Mouse (Mus musculus) midbrain, embryonic 15.5 days (tissue): ENCODE measurements at regions not wholly inside any gene's neighbourhood (a gene's known extent, or its start where the extent isn't known, plus 50 kb on each side); places are given as distances from the start of the nearest gene placed in this dataset.
"Not testable (repeated sequence)": the region's sequence is repeated elsewhere in the genome, so short reads cannot be mapped to it uniquely, and the experiment has no call there.

Experiments
- ATAC-seq: fragments of 200-750 bp; cut with Nextera tagmentation; replicated peaks from 2 replicates; pipeline ENCODE4 v1.8.0; 2017; ENCODE audit warnings: moderate TSS enrichment
- H3K27ac ChIP-seq: fragments of 300-500 bp; sonication (generic); 2 replicates; pipeline ENCODE4 v1.5.1; 2015; ENCODE audit warnings: mild to moderate bottlenecking, inconsistent platforms
- H3K27me3 ChIP-seq: fragments of 300-500 bp; sonication (generic); replicated peaks from 2 replicates; pipeline ENCODE4 v1.6.1; 2015; ENCODE audit warnings: inconsistent platforms
- H3K36me3 ChIP-seq: fragments of 300-500 bp; sonication (generic); replicated peaks from 2 replicates; pipeline ENCODE4 v1.6.1; 2015; ENCODE audit warnings: inconsistent platforms
- H3K4me1 ChIP-seq: fragments of 300-500 bp; sonication (generic); 2 replicates; pipeline ENCODE4 v1.6.1; 2015; ENCODE audit warnings: inconsistent platforms
- H3K4me2 ChIP-seq: fragments of 300-500 bp; sonication (generic); 2 replicates; pipeline ENCODE4 v1.6.1; 2015; ENCODE audit warnings: inconsistent platforms, mild to moderate bottlenecking, moderate library complexity
- H3K4me3 ChIP-seq: fragments of 300-500 bp; sonication (generic); 2 replicates; pipeline ENCODE4 v1.5.1; 2015; ENCODE audit warnings: mild to moderate bottlenecking, inconsistent platforms
- H3K9ac ChIP-seq: fragments of 300-500 bp; sonication (generic); 2 replicates; pipeline ENCODE4 v1.6.1; 2015; ENCODE audit warnings: mild to moderate bottlenecking, inconsistent platforms
- H3K9me3 ChIP-seq: fragments of 300-500 bp; sonication (generic); 2 replicates; pipeline ENCODE4 v1.6.1; 2016; ENCODE audit warnings: inconsistent platforms
- WGBS: fragments of 180-500 bp; shearing (Covaris S2); methylation state at CpG from one replicate; pipeline ENCODE4 v1.1.7; 2015; ENCODE audit warnings: mixed read lengths; 5-methylcytosine and 5-hydroxymethylcytosine counted together

DNA sequence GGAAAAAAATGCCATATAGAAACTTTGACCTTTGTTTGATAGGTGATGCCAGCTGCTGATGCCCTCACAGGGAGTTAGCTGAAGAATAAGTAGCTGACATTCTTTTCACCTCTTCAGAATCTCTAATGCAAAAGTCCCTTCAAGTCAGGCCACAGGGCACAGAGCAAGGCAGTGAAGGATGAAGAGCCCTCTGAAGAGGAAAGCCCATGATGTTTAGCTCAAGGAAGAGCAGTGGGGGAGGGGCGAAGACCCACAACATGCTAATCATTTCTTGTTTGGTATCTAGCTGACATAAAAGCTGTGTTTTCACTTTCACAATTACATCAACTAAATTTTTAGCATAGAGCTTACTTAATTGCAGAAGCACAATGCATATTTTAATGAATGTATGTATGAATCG lies 1108.4 kb downstream of the Trim52 start:
- ATAC-seq: 0 out of 2 replicates have a peak, but pooled peaks have one; percentile 39
- Histone ChIP-seq H3K4me2 (no peak overlapping the region), H3K4me1 (no peaks in the 10 kb centered on the region), H3K27ac (no peak overlapping the region), H3K9me3 (no peaks in the 10 kb centered on the region), H3K9ac (no peak overlapping the region), H3K4me3 (no peak overlapping the region), H3K27me3 (no peaks in the 10 kb centered on the region), H3K36me3 (no peaks in the 10 kb centered on the region)
- 79% methylated on average over 2 of the region's 2 CpGs for WGBS

DNA sequence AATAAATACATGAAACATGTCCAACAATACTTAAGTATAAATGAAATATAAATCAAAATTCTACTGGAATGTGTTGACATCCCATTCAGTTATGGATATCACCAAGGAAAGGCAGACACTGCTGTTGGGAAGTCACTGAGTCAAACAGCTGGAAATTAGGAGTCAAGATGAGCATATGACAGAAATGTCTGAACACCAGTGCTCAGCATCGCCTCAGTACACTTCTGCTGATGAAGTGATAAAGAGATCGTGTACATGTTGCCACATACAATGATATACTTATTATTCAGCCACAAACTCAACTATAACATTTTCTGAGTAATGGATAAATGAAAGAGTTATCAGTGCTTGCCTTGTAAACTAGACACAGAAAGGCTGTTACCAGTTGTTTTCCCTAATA lies 1158.2 kb downstream of the Trim52 start:
- 90% methylated on average over 2 of the region's 2 CpGs for WGBS
- Histone ChIP-seq H3K9me3 (no peaks in the 10 kb centered on the region), H3K36me3 (no peaks in the 10 kb centered on the region), H3K27me3 (no peaks in the 10 kb centered on the region), H3K9ac (no peak overlapping the region), H3K27ac (no peak overlapping the region), H3K4me3 (no peak overlapping the region), H3K4me2 (no peak overlapping the region), H3K4me1 (no peaks in the 10 kb centered on the region)
- ATAC-seq: no peak

DNA sequence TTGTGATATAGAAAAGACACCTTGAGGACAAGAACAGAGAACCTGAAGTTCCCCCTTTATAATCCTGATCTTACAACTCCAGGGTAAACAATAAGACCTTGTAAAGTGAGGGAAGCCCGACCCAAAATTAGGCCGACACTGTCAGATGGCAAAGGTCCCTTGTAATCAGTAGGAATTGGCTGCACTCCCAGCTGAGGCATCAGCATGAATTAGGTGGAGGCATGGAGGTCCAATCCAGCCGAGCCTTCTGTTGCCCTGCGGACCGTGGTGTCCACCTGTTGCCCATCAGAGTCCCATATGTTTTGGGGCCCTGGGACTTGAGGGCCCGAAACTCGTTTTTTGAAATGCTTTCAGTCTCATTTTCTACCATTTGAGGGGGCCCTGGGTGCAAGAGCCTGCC lies 1174.3 kb downstream of the Trim52 start:
- WGBS: 91% methylated on average over 7 of the region's 7 CpGs
- H3K4me3 ChIP-seq: not testable (repeated sequence)

DNA sequence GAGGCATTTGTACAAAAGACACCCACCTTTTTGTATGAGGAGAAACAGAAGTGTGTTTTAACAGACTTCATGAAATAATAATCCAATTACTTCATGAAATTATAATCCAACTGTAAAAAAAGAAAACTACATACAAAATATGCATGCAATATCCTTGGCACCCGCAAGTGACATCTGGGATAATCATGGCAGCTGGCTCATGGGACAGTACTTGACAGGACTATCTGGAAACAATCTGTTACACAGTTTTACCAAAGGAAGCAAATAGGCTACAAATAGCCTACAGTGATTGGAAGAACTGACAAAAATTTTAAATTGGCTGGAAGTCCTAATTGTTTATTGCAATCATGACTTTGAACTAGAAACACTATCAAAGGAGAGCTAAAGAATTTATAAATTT lies 1223.3 kb downstream of the Trim52 start:
- WGBS: 74% methylated on average over 1 of the region's 1 CpGs
- H3K27ac ChIP-seq: no peak overlapping the region
- H3K36me3 ChIP-seq: no peaks in the 10 kb centered on the region
- H3K4me1 ChIP-seq: no peaks in the 10 kb centered on the region
- no peak overlapping the region for H3K4me2 ChIP-seq
- H3K9ac ChIP-seq: no peak overlapping the region
- no peaks in the 10 kb centered on the region for H3K27me3 ChIP-seq
- no peak overlapping the region for H3K4me3 ChIP-seq
- no peak for ATAC-seq
- H3K9me3 ChIP-seq: no peaks in the 10 kb centered on the region

More for the DNA sequence above, 1174.3 kb downstream of the Trim52 start:
- not testable (repeated sequence) for H3K36me3 ChIP-seq, H3K4me1 ChIP-seq, H3K9ac ChIP-seq, H3K27ac ChIP-seq, ATAC-seq, H3K9me3 ChIP-seq, H3K27me3 ChIP-seq, H3K4me2 ChIP-seq

DNA sequence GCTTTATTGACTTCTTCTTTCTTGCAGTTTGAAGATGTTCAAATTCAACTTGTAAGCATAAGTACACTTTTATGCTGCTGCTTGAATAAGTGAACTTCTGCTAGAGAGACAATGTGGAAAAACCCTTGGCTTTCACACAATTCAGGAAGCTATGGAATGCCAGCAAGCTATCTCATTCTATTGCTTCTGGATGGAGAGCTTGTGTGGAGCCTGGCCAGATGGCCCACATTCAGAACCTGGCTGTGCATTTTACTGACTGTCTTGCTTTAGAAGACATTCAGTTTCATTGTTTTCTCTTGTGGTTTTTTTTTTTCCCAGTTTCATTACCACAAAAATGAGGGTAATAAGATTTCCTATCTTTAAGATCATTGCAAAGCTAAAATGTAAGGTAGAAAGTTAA lies 1234.2 kb downstream of the Trim52 start:
- Histone ChIP-seq H3K27ac (no peak overlapping the region), H3K27me3 (no peaks in the 10 kb centered on the region), H3K9me3 (no peaks in the 10 kb centered on the region), H3K4me1 (no peaks in the 10 kb centered on the region), H3K9ac (no peak overlapping the region), H3K4me2 (no peak overlapping the region), H3K4me3 (no peak overlapping the region), H3K36me3 (no peaks in the 10 kb centered on the region)
- no peak for ATAC-seq

DNA sequence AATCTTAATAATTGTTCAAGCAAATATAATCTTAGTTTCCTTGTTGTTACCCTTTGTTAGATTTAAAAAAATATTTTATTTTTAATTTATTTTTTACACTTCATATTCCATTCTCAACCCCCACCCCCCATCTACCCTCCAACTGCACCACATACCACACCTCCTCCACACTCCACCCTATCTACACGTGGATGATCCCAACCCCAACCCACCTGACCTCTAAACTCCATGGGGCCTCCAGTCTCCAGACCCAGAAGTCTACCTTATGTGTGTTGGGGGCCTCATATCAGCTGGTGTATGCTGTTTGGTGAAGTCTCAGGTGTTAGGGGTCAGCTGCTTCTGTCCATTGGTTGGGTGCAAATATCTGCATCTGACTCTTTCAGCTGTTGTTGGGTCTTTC lies 1256.8 kb downstream of the Trim52 start:
- Histone ChIP-seq H3K9ac (no peak overlapping the region), H3K27ac (no peak overlapping the region), H3K9me3 (no peaks in the 10 kb centered on the region), H3K4me1 (no peaks in the 10 kb centered on the region), H3K27me3 (no peaks in the 10 kb centered on the region), H3K4me2 (no peak overlapping the region), H3K36me3 (no peaks in the 10 kb centered on the region), H3K4me3 (no peak overlapping the region)
- 63% methylated on average over 1 of the region's 1 CpGs for WGBS
- ATAC-seq: no peak
